Mouse (Mus musculus) testis, adult 2 months (tissue): ENCODE measurements around the gene Fgd4.

Experiments used
- CTCF ChIP-seq: fragments of 200-500 bp; IDR thresholded peaks from 2 replicates; pipeline ENCODE4 v1.5.1; 2012; ENCODE audit warnings: low read depth, mild to moderate bottlenecking, inconsistent platforms, low read length, moderate library complexity; ENCODE audit not compliant: control insufficient read depth, insufficient read depth, insufficient replicate concordance
- POLR2A ChIP-seq: fragments of 200-500 bp; IDR thresholded peaks from 2 replicates; pipeline ENCODE4 v1.6.1; 2012; ENCODE audit warnings: low read depth, mild to moderate bottlenecking, inconsistent platforms, low read length, moderate library complexity; ENCODE audit not compliant: control insufficient read depth

GRCm38 (mm10) chr16:16525266-16525904 lies 75.0 kb downstream of the Fgd4 start:
- TF ChIP-seq CTCF (no peak), POLR2A (no peak)
